Comparison of ENCODE assay signal across 11 mouse cellular contexts in the genomic region with DNA sequence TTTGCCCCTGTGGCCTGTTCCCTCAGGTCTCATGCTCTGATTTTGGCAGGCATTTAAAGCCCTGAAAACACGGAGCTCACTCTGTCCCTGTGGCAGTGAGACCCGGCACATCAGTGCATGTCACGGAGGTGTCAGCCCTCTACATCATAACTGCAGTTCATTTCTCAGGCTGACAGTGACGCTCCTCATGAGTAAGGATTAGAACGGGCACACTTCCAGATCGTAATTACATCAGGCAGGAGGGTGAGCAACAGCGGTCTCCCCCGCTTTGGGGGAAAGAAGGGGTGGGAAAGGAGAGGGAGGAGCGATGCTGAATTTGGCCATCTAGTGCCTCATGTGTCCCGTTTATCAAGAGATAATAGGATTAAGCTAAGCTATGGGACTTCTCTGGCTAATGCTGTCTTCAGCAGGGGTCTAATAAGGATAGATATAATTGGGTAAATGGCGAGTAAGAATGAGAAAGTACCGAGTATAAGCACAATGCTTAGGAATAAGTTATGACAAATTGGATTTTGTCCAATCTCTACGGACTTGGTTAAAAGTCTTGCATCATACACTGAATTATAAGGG.
A peak's percentile ranks its signal among the peaks of the same experiment; 100 is the strongest.
DNase-seq lines count a peak whose midpoint lies in the region; ATAC-seq and TF ChIP-seq lines count a peak whose summit lies in the region.
"Had no signal": no experiment of that assay in that cellular context is flagged by ENCODE, and none has a peak within 500 bp of the region (broad histone marks: within the 10 kb centered on the region; RNA-seq: fewer than 3 reads in every experiment).

No protein-coding gene starts in this region.

- peak; percentile 58; the same call in 1 of the 2 replicates for ATAC-seq in hindbrain, embryonic 12.5 days (ENCODE audit: low FRiP score)
- no peak for ATAC-seq in hindbrain, embryonic 11.5 days (ENCODE audit: low FRiP score)
- peak; percentile 44 for ATAC-seq in midbrain, embryonic 12.5 days (ENCODE audit: low FRiP score, low read depth)
- ATAC-seq in inflammation-experienced regulatory T-cells, adult 6 months = no peak
- ATAC-seq: lung, postnatal 0 days had no signal

- TF ChIP-seq POLR2A in brain, embryonic 14.5 days (IDR thresholded peaks at IDR 0.05; ENCODE audit: borderline replicate concordance, extremely low read depth, insufficient read depth, insufficient read length, poor library complexity, severe bottlenecking) = no peak

- H3K9me3 ChIP-seq in hindbrain, embryonic 12.5 days (replicated peaks) = no peaks in the 10 kb centered on the region
- no peaks in the 10 kb centered on the region for H3K9me3 ChIP-seq in hindbrain, embryonic 11.5 days (ENCODE audit: control insufficient read depth, low read length)
- no peaks in the 10 kb centered on the region for H3K9me3 ChIP-seq in midbrain, embryonic 12.5 days

- 56% methylated on average over 13 of the region's 13 CpGs for WGBS in hindbrain, embryonic 12.5 days
- 75% methylated on average over 13 of the region's 13 CpGs for WGBS in hindbrain, embryonic 11.5 days
- 21% methylated on average over 13 of the region's 13 CpGs for WGBS in midbrain, embryonic 12.5 days

- H3K27me3 ChIP-seq in hindbrain, embryonic 12.5 days = no peaks in the 10 kb centered on the region
- no peaks in the 10 kb centered on the region for H3K27me3 ChIP-seq in hindbrain, embryonic 11.5 days (ENCODE audit: control insufficient read depth, insufficient read depth, low read length)
- H3K27me3 ChIP-seq in midbrain, embryonic 12.5 days = no peaks in the 10 kb centered on the region

- H3K27ac ChIP-seq in hindbrain, embryonic 12.5 days = peak overlapping the region; percentile 0; the same call in 1 of the 2 replicates
- no peak overlapping the region for H3K27ac ChIP-seq in hindbrain, embryonic 11.5 days (ENCODE audit: low read depth, low read length)
- H3K27ac ChIP-seq in midbrain, embryonic 12.5 days (replicated peaks) = peak overlapping the region; percentile 46; the same call in 1 of the 2 replicates

- H3K4me3 ChIP-seq in hindbrain, embryonic 12.5 days = no peak overlapping the region
- H3K4me3 ChIP-seq in hindbrain, embryonic 11.5 days (ENCODE audit: low read depth, low read length) = no peak overlapping the region
- H3K4me3 ChIP-seq in midbrain, embryonic 12.5 days = no peak overlapping the region

- no peak for DNase-seq in hindbrain, embryonic 11.5 days (ENCODE audit: low spot score)
- DNase-seq in Muller cell, postnatal 12 days (ENCODE audit: inconsistent ontology term) = peak; percentile 77
- DNase-seq in brain, embryonic 14.5 days (ENCODE audit: low read depth) = peak; percentile 90
- no peak for DNase-seq in gastrocnemius, postnatal 36 days
- DNase-seq: cerebellum, postnatal 36 days; kidney, adult 2 months had no signal

- intact Hi-C loops in gastrocnemius, postnatal 36 days (cut with DNase I) = no loop called here

- no peak overlapping the region for H3K9ac ChIP-seq in hindbrain, embryonic 12.5 days
- no peak overlapping the region for H3K9ac ChIP-seq in hindbrain, embryonic 11.5 days (ENCODE audit: low read depth, low read length)
- H3K9ac ChIP-seq in midbrain, embryonic 12.5 days (replicated peaks) = no peak overlapping the region

- H3K36me3 ChIP-seq in hindbrain, embryonic 12.5 days = no peaks in the 10 kb centered on the region
- no peaks in the 10 kb centered on the region for H3K36me3 ChIP-seq in hindbrain, embryonic 11.5 days (ENCODE audit: control insufficient read depth, insufficient read depth, low read length)
- no peaks in the 10 kb centered on the region for H3K36me3 ChIP-seq in midbrain, embryonic 12.5 days
- H3K36me3 ChIP-seq: G1E had no signal

- H3K4me2 ChIP-seq in hindbrain, embryonic 12.5 days (replicated peaks) = no peak overlapping the region
- H3K4me2 ChIP-seq in hindbrain, embryonic 11.5 days (replicated peaks; ENCODE audit: low read depth, low read length) = no peak overlapping the region
- H3K4me2 ChIP-seq in midbrain, embryonic 12.5 days (replicated peaks) = peak overlapping the region; percentile 26

- H3K4me1 ChIP-seq in hindbrain, embryonic 12.5 days = peaks cover 27% of the 10 kb centered on the region
- no peaks in the 10 kb centered on the region for H3K4me1 ChIP-seq in hindbrain, embryonic 11.5 days (replicated peaks; ENCODE audit: control insufficient read depth, insufficient read depth, low read length)
- peaks cover 33% of the 10 kb centered on the region for H3K4me1 ChIP-seq in midbrain, embryonic 12.5 days

- TF ChIP-seq CTCF in brain, embryonic 14.5 days (IDR thresholded peaks at IDR 0.05; ENCODE audit: borderline replicate concordance, extremely low read depth, insufficient read depth, insufficient read length) = no peak

Comparison
In these comparisons a context has a peak if more than half of its experiments do, and no peak if none do; other contexts are left out.
1. ATAC-seq: peak in hindbrain, embryonic 12.5 days (single experiment) and midbrain, embryonic 12.5 days (single experiment); none in hindbrain, embryonic 11.5 days (single experiment) and inflammation-experienced regulatory T-cells, adult 6 months (single experiment).
2. DNase-seq: peak in Muller cell, postnatal 12 days (single experiment) and brain, embryonic 14.5 days (single experiment); none in hindbrain, embryonic 11.5 days (single experiment) and gastrocnemius, postnatal 36 days (0 of 2).